Mouse (Mus musculus): ENCODE data around the gene Trem1.

DNA sequence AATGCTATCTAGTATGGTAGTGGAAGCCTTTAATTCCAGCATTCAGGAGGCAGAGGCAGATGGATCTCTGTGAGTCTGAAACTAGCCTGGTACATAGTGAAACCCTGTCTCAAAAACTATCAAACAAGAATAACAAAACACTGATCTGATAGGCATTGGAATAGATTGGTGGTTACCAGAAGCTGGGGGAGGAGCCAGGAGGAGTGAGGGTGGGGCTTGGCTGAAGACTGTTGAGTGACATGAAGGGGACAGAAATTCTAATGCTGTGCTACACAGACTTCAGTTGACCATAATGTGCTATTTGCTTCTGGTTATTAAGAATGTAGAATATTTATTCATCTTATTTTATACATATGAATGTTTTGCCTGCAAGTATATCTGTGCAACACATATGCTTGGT is 35.7 kb downstream of the Trem1 start:
- TF ChIP-seq CTCF (IDR thresholded peaks at IDR 0.05; ENCODE audit: borderline replicate concordance, insufficient read depth, low read length) (no peak), POLR2A (IDR thresholded peaks at IDR 0.05; ENCODE audit: low read depth, low read length) (no peak)

Measured in embryonic fibroblast, embryonic 13.5 days (primary cell).